Mouse (Mus musculus) ES-CJ7 (cell line): Measurements from ENCODE around the gene Olfr1512.
A peak's percentile ranks its signal among the peaks of the same experiment; 100 is the strongest.
"Not testable (repeated sequence)": the region's sequence is repeated elsewhere in the genome, so short reads cannot be mapped to it uniquely, and the experiment has no call there.

Experiments used
- DNase-seq: peaks from one replicate; pipeline ENCODE4 v3.0.0; 2011; ENCODE audit warnings: low read depth, low spot score

Gene Olfr1512

DNA sequence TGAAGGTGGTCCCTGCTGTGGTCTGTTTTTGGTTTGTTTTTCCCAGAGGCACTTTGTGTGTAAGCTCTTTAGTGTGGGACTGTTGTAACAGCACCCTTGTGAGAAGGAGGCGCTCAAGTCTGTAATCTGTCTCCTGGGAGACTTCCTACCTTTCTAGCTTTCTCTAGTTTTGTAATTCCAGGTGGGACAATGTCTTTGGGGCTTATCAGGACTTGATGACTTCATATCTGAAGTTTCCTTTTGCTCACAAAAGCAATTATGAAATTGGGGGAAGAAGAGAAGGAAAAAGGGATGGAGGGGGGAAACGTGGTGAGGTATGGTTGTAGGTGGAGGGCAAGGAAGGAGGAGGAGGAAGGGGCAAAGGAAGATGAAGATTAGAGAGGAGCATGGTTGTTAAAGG is at the start of gene Olfr1512:
Gene Olfr1512 (minus strand): TSS at position 101 of the 400 bp plus-strand sequence.
- no peak for DNase-seq

DNA sequence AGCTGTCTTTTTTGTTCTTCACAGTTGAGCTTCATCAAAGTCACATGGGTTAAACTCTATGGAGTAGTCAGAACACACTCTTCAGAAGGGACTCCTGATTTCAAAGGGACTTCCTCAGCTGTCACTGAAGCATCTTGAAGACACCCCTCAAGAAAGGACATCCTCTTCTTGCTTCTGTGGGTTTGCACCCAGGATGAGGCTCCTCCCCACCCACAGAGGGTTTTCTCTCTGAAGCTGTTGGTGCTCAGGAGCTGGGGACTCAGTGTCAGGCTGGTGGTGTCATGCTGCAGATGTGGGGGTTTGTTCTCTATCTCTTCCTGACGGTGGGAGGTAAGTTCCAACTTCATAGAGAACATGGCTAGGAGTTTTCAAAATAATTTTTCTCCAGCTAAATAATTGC is 48.7 kb upstream of the Olfr1512 start:
- no peak for DNase-seq

DNA sequence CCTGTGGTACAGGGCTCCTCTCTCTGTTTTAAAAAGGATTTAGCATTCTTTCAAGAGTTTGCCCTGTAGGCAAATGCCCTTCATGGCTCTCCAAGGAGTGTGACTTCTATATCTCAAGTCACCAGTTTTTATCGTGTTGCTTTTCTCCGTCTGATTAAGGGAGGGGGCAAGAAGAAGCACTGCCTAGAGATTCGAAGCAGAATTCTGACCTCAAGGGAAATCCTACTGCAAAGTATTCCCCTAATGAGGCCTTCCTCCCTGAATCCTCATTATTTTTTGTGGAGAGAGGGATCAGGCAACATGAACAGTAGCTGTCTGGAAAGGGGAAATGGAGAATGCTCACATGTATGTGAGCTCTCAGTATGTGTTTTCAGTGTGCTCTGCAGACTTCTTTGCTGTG is 35.3 kb upstream of the Olfr1512 start, which contains the start of gene Olfr1510:
Gene Olfr1510 (minus strand): TSS at position 101 of the 400 bp plus-strand sequence.
- DNase-seq: no peak

DNA sequence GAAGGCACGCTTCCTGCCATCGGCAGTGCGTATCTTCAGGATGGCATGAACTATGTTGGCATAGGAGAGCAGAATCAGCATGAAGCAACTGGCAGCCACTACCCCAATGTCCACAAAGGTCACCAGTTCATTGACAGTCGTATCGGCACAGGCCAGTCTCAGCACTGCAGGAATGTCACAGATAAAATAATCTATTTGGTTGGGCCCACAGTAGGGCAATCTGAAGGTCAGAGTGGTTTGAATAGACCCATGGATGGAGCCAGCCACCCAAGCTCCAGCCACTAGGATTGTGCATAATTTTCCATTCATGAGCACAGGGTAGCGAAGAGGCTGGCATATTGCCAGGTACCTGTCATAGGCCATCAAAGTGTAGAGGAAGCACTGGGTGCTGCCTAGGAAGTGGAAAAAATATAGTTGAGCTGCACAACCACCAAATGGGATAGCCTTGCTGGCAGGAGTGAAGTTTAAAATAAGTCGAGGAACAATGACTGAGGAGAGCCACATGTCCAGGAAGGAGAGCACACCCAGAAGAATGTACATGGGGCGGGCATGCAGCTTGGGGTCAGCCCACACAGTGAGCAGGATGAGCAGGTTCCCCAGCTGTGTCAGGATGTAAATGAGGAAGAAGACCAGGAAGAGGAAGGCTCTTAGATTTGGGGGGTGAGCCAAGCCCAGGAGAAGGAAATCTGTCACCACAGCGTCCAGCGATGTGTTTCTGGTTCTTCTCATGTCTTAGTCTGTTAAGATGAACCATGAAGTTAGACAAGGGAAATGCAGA is 31.4 kb upstream of the Olfr1512 start:
- DNase-seq: not testable (repeated sequence)

DNA sequence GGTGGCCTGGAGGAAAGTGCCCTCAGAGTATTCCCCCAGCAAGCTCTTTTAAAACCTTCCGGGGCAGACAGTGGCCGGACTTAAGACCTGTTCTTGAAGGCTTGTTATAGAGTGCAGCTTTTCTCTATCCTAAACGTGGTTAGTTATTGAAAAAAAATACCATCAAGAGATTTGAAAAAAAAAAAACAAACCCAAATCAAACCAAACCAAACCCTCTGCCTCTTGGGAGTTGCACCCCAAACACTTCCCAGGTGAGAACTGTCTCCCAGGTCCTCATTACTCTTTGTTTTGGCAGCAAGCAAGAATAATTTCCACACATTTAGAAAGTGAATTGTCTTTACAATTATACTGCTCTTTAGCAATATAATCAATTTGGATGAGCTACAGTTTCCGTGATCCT is 18.3 kb upstream of the Olfr1512 start, which contains the start of gene Olfr1511:
Gene Olfr1511 (minus strand): TSS at position 101 of the 400 bp plus-strand sequence.
- no peak for DNase-seq

DNA sequence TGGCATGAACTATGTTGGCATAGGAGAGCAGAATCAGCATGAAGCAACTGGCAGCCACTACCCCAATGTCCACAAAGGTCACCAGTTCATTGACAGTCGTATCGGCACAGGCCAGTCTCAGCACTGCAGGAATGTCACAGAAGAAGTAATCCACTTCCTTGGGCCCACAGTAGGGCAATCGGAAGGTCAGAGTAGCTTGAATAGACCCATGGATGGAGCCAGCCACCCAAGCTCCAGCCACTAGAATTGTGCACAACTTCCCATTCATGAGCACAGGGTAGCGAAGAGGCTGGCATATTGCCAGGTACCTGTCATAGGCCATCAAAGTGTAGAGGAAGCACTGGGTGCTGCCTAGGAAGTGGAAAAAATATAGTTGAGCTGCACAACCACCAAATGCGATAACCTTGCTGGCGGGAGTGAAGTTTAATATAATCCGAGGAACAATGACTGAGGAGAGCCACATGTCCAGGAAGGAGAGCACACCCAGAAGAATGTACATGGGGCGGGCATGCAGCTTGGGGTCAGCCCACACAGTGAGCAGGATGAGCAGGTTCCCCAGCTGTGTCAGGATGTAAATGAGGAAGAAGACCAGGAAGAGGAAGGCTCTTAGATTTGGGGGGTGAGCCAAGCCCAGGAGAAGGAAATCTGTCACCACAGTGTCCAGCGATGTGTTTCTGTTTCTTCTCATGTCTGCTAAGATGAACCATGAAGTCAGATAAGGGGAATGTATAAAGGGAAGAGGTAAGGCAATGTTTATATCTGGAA is 11.3 kb upstream of the Olfr1512 start:
- not testable (repeated sequence) for DNase-seq

DNA sequence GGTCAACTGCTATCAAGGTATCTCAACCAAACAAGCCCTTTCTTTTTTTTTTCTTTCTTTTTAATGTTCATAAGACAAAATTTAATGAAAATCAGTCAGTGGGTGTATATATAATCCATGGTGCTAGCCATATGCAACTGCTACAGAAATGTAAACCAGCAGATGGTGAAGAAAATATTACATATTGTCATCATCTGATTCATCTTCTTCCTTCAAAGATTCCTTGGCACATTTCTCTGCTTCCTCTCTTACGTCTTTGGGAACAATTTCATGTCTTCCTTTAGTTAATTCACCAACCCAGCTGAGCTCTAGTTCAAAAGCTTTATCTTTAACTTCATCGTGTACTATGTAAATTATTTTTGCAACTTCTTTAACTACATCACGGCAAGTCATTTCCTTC is 10.2 kb downstream of the Olfr1512 start:
- no peak for DNase-seq

DNA sequence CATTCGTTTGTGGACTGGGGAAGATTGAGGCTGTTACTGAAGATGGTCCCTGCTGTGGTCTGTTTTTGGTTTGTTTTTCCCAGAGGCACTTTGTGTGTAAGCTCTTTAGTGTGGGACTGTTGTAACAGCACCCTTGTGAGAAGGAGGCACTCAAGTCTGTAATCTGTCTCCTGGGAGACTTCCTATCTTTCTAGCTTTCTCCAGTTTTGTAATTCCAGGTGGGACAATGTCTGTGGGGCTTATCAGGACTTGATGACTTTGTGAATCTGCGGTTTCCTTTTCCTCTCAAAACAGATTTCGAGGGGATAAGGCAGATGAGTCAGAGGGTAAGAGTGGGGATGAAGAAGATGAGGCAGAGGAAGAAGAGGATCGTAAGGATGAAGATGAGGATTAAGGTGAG is 22.7 kb downstream of the Olfr1512 start, which contains the start of gene Olfr1513:
Gene Olfr1513 (minus strand): TSS at position 101 of the 400 bp plus-strand sequence.
- DNase-seq: no peak

DNA sequence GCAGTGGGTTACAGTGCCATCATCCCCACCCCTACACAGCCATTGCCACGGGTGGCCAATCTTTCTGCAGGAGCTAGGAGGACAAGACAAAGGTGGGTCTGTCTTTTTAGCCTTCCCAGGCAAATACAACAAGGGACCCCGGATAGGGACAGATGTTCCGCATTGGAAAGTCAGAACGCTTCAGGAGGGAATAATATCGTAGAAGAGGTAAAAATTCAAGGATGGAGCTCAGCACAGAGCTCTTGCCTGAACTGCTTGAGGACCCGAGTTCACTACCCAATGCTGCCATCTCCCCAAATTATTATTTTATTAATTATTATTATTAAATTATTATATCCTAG is 39.5 kb downstream of the Olfr1512 start:
- no peak for DNase-seq

DNA sequence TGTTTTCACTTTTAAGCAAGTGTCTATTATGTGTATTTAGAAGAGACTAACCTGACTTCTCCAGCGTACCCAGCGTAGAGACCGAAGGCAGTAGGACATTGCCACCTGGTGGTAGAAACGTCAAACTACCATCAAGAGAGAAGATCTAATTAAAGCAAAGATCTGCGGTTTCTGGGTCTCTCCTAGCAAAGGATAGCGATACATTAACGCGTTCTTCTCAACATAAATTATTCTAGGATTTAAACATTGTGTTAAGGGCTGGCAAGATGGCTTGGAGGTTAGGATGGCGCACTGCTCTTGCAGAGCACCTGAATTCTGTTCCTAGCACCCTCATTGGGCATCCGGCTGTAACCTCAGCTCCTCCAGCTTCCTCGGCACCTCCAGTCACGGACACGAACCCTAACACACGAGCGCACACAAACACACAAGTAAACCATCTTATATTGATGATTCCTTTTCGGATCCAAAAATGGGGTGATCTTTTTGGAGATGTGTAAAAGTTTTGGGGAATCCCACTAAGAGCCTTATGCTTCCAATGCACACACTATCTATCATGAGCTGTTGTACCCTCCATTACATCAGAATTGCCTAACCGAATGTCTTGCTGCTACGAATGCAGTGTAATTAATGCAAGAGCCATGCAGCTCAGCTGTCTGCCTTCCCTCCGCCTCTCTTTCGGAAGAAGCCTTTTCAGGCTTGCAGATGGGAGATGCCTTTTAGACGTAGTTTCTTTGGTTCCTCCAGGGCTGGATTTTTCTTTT is 40.0 kb downstream of the Olfr1512 start:
- DNase-seq: peak; percentile 89

DNA sequence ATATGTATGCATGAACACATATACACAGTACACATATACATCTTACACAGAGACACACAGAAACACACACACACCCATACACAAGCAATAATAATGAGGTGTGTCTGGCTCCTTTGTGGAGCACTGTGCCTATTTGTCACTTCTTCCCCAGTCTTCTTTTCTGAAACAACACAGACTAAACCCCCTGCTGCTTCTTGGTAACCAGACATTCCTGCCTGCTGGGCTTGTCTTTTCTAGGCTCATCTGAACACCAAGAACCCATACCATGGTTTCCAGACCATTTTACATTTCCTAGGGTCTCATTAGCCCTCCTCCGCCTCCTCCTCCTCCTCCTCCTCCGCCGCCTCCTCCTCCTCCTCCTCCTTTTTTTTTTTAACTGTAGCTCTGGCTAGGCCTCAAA is 46.8 kb downstream of the Olfr1512 start:
- DNase-seq: peak; percentile 64

DNA sequence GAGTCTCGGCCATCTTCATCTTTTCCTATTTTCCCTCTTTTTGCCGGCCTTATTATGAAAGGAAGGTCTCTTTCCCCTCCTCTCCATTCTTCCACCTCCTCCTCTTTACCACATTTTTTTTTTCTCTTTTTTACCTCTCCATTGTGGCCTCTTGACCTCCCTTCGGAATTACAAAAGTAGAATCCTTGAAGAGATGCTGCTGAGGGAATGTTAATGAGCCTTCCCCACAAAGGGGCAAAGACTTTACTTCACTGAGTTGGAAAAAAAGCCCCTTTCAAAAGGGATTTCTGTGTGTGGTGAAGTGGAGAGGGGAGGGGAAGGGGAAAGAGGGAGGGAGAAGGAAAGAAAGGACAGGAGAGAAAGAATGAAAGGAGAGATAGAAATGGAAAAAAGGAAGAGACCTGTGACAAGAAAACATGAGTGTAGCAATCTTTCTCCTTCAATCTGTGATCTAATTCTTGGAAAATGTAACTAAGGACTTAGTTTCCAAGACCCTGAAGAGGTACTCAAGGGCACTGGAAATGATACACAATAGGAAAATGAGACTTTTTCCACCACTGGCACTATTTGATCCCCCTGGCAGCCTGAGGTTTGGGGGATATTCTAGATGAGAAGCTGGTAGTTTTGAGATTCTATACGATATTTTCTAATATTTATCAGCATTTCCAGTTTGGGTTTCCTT is 47.8 kb downstream of the Olfr1512 start:
- peak; percentile 38 for DNase-seq

DNA sequence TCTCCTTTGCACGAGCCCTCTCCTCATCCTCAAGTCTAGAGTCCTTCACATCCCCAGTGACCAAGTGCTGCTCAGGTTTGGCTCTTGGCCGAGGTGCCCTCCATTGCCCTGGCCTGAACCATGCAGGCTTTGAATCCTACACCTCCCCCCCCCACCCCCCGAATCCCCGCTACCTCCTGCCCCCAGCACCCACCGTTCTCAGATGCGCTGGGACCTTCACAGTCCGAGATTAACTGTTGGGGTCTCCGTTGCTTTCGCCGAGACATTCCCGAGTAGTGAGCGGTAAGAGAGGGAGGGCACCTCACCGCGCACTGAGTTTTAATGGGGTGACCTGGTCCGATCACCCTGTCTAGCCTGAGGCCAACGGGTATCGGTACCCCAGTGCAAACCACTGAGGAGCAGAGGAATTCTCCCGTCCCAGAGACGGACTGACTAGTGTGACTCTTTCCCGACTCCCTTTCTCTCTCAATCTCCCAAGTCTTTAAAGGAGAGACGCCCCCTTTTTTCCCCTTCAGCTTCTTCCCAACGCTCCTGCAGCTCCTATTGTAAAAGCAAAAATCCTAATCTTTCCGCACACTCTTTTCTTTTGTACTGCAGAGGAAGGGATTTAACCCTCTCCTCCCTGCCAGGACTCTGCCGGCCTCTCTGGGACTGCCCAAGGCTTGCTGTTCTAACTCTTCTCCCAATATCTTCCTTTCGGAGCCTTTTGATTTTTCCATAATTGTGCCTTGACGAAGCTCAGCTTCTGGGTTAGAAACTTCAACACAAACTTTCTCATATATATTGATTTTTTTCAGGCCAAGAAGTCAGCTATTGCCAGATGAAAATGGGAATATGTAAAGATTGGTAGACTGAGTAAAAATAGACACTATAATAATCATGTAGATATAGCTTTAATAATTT is 50.8 kb downstream of the Olfr1512 start, which contains the start of gene Sall2:
Gene Sall2 (minus strand): TSS at position 853 of the 903 bp plus-strand sequence.
- no peak for DNase-seq

DNA sequence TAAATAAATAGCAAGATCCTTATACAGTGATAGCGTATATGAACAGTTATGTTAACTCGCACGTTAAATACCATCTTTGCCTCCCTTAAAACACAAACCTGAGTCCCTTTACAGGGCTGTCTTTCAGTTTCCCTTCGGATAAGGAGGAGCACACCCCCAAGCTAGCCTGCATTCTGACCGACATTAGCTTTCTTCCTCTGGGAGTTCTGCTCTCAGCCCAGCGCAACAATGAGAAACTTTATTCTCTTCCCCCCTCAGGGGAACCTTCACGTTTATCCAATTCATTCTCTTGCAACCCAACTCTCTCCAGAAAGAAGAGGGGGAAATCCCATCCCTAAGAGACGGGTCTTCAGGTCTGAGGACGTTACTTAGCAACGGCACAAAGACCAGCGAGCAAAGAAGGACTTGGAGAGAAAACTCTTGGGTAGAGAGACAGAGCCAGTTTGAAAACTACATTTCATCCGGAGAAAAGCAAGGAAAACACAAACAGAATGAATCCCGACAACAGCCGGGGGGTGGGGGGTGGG is 51.5 kb downstream of the Olfr1512 start:
- peak; percentile 32 for DNase-seq

DNA sequence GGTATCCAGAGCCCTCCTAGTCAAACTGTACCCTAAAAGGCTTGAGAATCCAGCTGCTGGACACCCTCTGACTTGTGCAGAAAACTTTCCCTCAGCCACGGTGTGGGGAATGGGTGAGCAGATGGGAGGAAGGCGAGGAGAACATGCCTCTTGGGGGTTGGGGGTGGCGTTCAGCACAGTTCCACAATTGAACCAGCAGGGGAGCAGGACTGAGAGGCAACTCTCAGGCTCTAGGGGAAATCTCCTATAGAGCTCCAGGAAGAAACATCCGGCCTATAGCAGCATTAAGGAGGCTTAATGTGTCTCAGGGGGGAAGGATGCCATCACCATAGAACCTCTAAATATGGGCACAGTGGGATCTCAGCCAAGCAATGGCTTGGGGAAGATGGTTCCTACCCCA is 53.1 kb downstream of the Olfr1512 start:
- DNase-seq: peak; percentile 68
